32 mouse cellular contexts compared by ENCODE assay signal in the genomic region with DNA sequence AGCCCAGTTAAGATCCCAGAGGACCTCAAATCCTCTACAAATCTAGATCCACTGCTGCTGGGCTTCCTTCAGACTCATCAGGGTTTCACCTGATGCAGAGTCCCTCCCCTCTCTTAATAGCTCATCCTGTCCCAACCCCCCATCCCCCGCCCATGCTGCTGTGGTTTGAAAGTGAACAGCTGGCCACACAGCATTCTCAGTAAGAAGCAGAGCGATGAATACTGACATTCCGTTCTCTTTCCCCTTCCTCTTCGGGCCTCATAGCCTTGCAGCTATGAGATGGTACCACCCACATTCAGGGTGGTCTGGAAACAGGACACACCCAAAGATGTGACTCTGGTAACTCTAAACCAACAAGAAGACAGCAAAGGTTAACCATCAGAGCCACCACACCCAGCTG. TPM values are rescaled to one million over a fixed set of nuclear protein-coding genes. Genes with fewer than 3 reads are reported as not detected.
DNase-seq lines count a peak whose midpoint lies in the region; ATAC-seq and TF ChIP-seq lines count a peak whose summit lies in the region.
"Had no signal": no experiment of that assay in that cellular context is flagged by ENCODE, and none has a peak within 500 bp of the region (broad histone marks: within the 10 kb centered on the region; RNA-seq: fewer than 3 reads in every experiment).

No protein-coding gene starts in this region.

- DNase-seq in intestine, embryonic 14.5 days (ENCODE audit: low spot score), result no peak
- DNase-seq in kidney, postnatal 10 days, result peak; percentile 21
- DNase-seq in kidney, adult 18-20 months, result no peak
- peak; percentile 93 for DNase-seq in ES-CJ7 (ENCODE audit: low read depth, low spot score)
- peak; percentile 24 for DNase-seq in forelimb bud, embryonic 11.5 days (ENCODE audit: low read depth, low spot score)
- no peak for DNase-seq in adrenal gland, adult 8-10 months
- DNase-seq: cerebellum, adult 11 months; cerebellum, adult 9-11 months; heart, postnatal 4 days; kidney, adult 11 months; lung, adult 18-20 months; lung, postnatal 14 days; midbrain, embryonic 14.5 days; right cerebral cortex, postnatal 14 days had no signal

- H3K9me3 ChIP-seq in intestine, embryonic 14.5 days (ENCODE audit: control insufficient read depth, low read length), result no peaks in the 10 kb centered on the region
- H3K9me3 ChIP-seq in intestine, postnatal 0 days (ENCODE audit: control insufficient read depth), result no peaks in the 10 kb centered on the region
- H3K9me3 ChIP-seq: embryonic facial prominence, embryonic 13.5 days; forebrain, embryonic 13.5 days; heart, embryonic 10.5 days; hindbrain, embryonic 15.5 days; limb, embryonic 13.5 days; liver, embryonic 12.5 days had no signal

- peak; percentile 62; the same call in 1 of the 2 replicates for ATAC-seq in intestine, embryonic 14.5 days (replicated peaks; ENCODE audit: low FRiP score, low TSS enrichment, low read depth)
- no peak for ATAC-seq in intestine, postnatal 0 days
- ATAC-seq: CD4-positive, CD25-positive, alpha-beta regulatory T cell, adult 4 months; forebrain, embryonic 13.5 days; liver, embryonic 12.5 days had no signal

- H3K4me1 ChIP-seq in intestine, embryonic 14.5 days (replicated peaks; ENCODE audit: control insufficient read depth, insufficient read depth, low read length), result 0 out of 2 replicates have a peak, but pooled peaks cover 10% of the 10 kb centered on the region
- H3K4me1 ChIP-seq in intestine, postnatal 0 days (replicated peaks; ENCODE audit: control insufficient read depth, insufficient read depth, low read length), result no peaks in the 10 kb centered on the region
- H3K4me1 ChIP-seq: forebrain, embryonic 13.5 days; heart, embryonic 10.5 days; hindbrain, embryonic 15.5 days; limb, embryonic 13.5 days; liver, embryonic 12.5 days had no signal

- H3K9ac ChIP-seq in intestine, embryonic 14.5 days (ENCODE audit: low read length), result no peak overlapping the region
- H3K9ac ChIP-seq in intestine, postnatal 0 days (ENCODE audit: low read depth, low read length), result no peak overlapping the region
- H3K9ac ChIP-seq: embryonic facial prominence, embryonic 13.5 days; forebrain, embryonic 13.5 days; hindbrain, embryonic 15.5 days; limb, embryonic 13.5 days; liver, embryonic 12.5 days had no signal

- H3K36me3 ChIP-seq in intestine, embryonic 14.5 days (ENCODE audit: control insufficient read depth, insufficient read depth, low read length), result no peaks in the 10 kb centered on the region
- no peaks in the 10 kb centered on the region for H3K36me3 ChIP-seq in intestine, postnatal 0 days (ENCODE audit: control insufficient read depth, insufficient read depth)
- H3K36me3 ChIP-seq: embryonic facial prominence, embryonic 13.5 days; heart, embryonic 10.5 days; hindbrain, embryonic 15.5 days; limb, embryonic 13.5 days; liver, embryonic 12.5 days had no signal

- H3K27ac ChIP-seq in intestine, embryonic 14.5 days (ENCODE audit: low read depth), result no peak overlapping the region
- H3K27ac ChIP-seq in intestine, postnatal 0 days (ENCODE audit: low read depth, low read length), result no peak overlapping the region
- H3K27ac ChIP-seq: embryonic facial prominence, embryonic 13.5 days; forebrain, embryonic 13.5 days; heart, embryonic 10.5 days; hindbrain, embryonic 15.5 days; limb, embryonic 13.5 days; liver, embryonic 12.5 days had no signal

- H3K27me3 ChIP-seq in intestine, embryonic 14.5 days (replicated peaks; ENCODE audit: control insufficient read depth, insufficient read depth, low read length), result no peaks in the 10 kb centered on the region
- no peaks in the 10 kb centered on the region for H3K27me3 ChIP-seq in intestine, postnatal 0 days (replicated peaks; ENCODE audit: control insufficient read depth, insufficient read depth, low read length)
- H3K27me3 ChIP-seq: embryonic facial prominence, embryonic 13.5 days; forebrain, embryonic 13.5 days; hindbrain, embryonic 15.5 days; limb, embryonic 13.5 days; liver, embryonic 12.5 days had no signal

- no peak overlapping the region for H3K4me2 ChIP-seq in intestine, embryonic 14.5 days (ENCODE audit: low read length)
- no peak overlapping the region for H3K4me2 ChIP-seq in intestine, postnatal 0 days (replicated peaks; ENCODE audit: low read depth)
- H3K4me2 ChIP-seq: embryonic facial prominence, embryonic 13.5 days; forebrain, embryonic 13.5 days; hindbrain, embryonic 15.5 days; limb, embryonic 13.5 days; liver, embryonic 12.5 days had no signal

- no peak overlapping the region for H3K4me3 ChIP-seq in intestine, embryonic 14.5 days (ENCODE audit: low read depth, low read length)
- H3K4me3 ChIP-seq in intestine, postnatal 0 days (ENCODE audit: low read depth, low read length), result no peak overlapping the region
- H3K4me3 ChIP-seq: embryonic facial prominence, embryonic 13.5 days; forebrain, embryonic 13.5 days; heart, embryonic 10.5 days; hindbrain, embryonic 15.5 days; limb, embryonic 13.5 days; liver, embryonic 12.5 days had no signal

- WGBS in intestine, embryonic 14.5 days, result 6% methylated on average over 4 of the region's 4 CpGs
- 15% methylated on average over 4 of the region's 4 CpGs for WGBS in intestine, postnatal 0 days

- TF ChIP-seq CTCF in intestine, postnatal 0 days (IDR thresholded peaks at IDR 0.05; ENCODE audit: low read depth), result no peak

RNA-seq across cellular contexts. Expression of a gene that starts 25.1 kb away (rescaled TPM):
- not detected in 2 replicates for polyA plus RNA-seq in intestine, embryonic 14.5 days (2014; fragmentation: Nextera tagmentation; extraction: Ambion mirVana)
- not detected in 2 replicates for polyA plus RNA-seq in intestine, postnatal 0 days (2015; fragmentation: Nextera tagmentation; extraction: Ambion mirVana)
- total RNA-seq in adrenal gland, adult 8-10 months (2022), result not detected
- total RNA-seq: adrenal gland, adult 18-20 months; adrenal gland, postnatal 4 days; common myeloid progenitor, adult 5-6 weeks; gastrocnemius, adult 8-10 months; granulocyte monocyte progenitor cell, adult 5-6 weeks; heart, postnatal 4 days; left cerebral cortex, postnatal 14 days; megakaryocyte, adult 5-6 weeks had no signal
- polyA plus RNA-seq: CD4-positive, CD25-positive, alpha-beta regulatory T cell, adult 4 months; embryonic facial prominence, embryonic 13.5 days; forebrain, embryonic 13.5 days; frontal cortex, adult 2 months; heart, embryonic 10.5 days; heart, embryonic 16.5 days; hindbrain, embryonic 15.5 days; limb, embryonic 13.5 days; liver, embryonic 12.5 days; midbrain, embryonic 14.5 days; neural tube, embryonic 11.5 days had no signal

Comparison
In these comparisons a context has a peak if more than half of its experiments do, and no peak if none do; other contexts are left out.
1. DNase-seq: peak in kidney, postnatal 10 days (single experiment), ES-CJ7 (single experiment) and forelimb bud, embryonic 11.5 days (single experiment); none in intestine, embryonic 14.5 days (single experiment), kidney, adult 18-20 months (single experiment) and adrenal gland, adult 8-10 months (single experiment).